Mouse (Mus musculus): ENCODE results near the gene Oip5. TPM values are rescaled to one million over a fixed set of nuclear protein-coding genes. Genes with fewer than 3 reads are reported as not detected.
"Not testable (repeated sequence)": the region's sequence is repeated elsewhere in the genome, so short reads cannot be mapped to it uniquely, and the experiment has no call there.

Oip5 gene
- polyA plus RNA-seq, 1 experiment from 2014 or later, result 26.3 TPM

DNA sequence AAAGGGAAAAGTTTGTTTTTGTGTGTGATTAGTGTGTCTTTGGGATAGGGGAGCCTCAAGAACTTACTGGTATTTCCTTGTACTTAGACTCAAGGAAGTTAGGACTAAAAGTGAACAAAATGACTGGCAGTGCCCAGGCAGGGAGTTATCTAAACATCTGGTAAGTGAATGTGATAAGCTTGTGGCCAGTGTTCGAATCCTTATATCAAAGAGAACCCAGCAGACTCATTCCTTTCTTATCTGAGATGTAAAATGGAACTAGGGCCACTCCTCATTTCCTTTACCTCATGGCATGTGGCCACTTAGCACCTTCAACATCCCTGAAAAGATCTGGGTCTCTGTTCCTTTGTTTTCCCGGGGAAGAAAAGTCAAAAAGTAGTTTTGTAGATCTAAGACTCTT is 14.4 kb downstream of the Oip5 start:
- ATAC-seq, result no peak
- Histone ChIP-seq H3K9me3 (replicated peaks) (no peaks in the 10 kb centered on the region), H3K4me2 (no peak overlapping the region), H3K27ac (no peak overlapping the region), H3K4me3 (no peak overlapping the region), H3K4me1 (peaks cover 9% of the 10 kb centered on the region; the same call in 1 of the 2 replicates), H3K27me3 (no peaks in the 10 kb centered on the region), H3K9ac (no peak overlapping the region), H3K36me3 (ENCODE audit: poor library complexity, severe bottlenecking) (peaks cover 78% of the 10 kb centered on the region)
- WGBS, result 90% methylated on average over 2 of the region's 2 CpGs

DNA sequence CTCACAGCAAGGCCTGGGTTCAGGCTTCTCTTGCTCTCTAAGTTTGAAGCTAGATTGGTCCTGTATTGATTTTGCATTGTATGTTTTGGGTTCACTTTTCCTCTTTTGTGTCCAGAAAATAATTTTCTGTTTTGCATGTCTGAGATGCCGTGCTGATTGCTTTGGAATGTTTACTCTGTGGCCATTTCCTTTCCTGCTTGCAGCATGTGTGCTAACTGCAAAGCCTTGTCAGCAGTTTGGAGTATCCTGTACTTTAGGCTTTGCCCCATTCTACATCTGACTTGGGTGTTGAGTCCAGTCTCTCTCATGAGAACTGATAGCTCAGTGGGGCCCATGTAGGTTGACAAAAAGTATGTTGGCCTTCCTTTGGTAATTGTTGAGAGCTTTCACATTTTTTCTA is 15.8 kb downstream of the Oip5 start:
- Histone ChIP-seq H3K27me3 (no peaks in the 10 kb centered on the region), H3K27ac (no peak overlapping the region), H3K4me3 (no peak overlapping the region), H3K4me1 (peaks cover 14% of the 10 kb centered on the region), H3K36me3 (ENCODE audit: poor library complexity, severe bottlenecking) (peaks cover 76% of the 10 kb centered on the region), H3K9ac (no peak overlapping the region), H3K4me2 (no peak overlapping the region), H3K9me3 (replicated peaks) (no peaks in the 10 kb centered on the region)
- ATAC-seq, result no peak
- 91% methylated on average over 1 of the region's 1 CpGs for WGBS

DNA sequence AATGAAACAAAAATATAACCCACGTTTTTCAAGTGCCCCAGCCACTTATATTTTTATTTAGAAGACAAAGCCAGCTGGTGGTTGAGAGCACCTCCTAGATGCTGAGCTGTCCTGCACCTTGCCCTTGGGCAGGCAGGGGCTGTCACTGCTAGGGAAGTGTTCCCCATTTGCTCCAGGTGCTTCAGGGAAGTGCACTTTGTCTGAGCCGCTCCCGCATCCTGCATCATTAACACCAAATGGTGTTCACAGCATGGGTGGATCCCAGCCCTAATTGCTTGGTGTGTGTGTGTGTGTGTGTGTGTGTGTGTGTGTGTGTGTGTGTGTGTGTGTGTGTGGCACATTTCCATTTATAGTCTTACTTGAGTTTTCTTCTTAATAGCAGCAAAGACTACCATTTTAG is 16.7 kb downstream of the Oip5 start:
- WGBS, result 67% methylated on average over 3 of the region's 3 CpGs
- not testable (repeated sequence) for ATAC-seq; H3K4me2 ChIP-seq; H3K9me3 ChIP-seq (replicated peaks); H3K27me3 ChIP-seq; H3K27ac ChIP-seq; H3K4me3 ChIP-seq; H3K9ac ChIP-seq
- H3K36me3 ChIP-seq (ENCODE audit: poor library complexity, severe bottlenecking), result peaks cover 79% of the 10 kb centered on the region
- peaks cover 20% of the 10 kb centered on the region for H3K4me1 ChIP-seq

DNA sequence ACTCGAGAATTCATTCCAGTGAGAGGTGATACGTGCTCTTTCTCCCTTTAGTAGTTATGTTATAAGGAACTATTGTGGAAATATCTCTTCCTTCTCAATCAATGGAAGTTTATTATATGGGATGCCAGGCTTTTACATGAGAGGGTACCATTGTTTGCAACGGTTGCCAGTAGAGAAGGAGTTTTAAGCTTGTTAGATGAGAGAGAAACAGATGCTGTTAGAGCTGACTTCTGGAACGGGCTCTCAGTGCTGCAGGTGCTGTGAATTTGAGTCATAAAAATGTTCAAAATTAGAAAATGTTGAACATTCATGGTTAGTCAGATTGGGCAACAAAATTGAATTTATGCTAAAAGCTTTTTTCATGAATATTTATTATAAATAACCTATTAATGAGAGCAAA is 17.2 kb downstream of the Oip5 start:
- Histone ChIP-seq H3K9ac (no peak overlapping the region), H3K27me3 (no peaks in the 10 kb centered on the region), H3K9me3 (replicated peaks) (no peaks in the 10 kb centered on the region), H3K4me2 (no peak overlapping the region), H3K27ac (no peak overlapping the region), H3K4me1 (peaks cover 25% of the 10 kb centered on the region), H3K36me3 (ENCODE audit: poor library complexity, severe bottlenecking) (peaks cover 78% of the 10 kb centered on the region), H3K4me3 (no peak overlapping the region)
- 85% methylated on average over 4 of the region's 4 CpGs for WGBS
- ATAC-seq, result no peak

DNA sequence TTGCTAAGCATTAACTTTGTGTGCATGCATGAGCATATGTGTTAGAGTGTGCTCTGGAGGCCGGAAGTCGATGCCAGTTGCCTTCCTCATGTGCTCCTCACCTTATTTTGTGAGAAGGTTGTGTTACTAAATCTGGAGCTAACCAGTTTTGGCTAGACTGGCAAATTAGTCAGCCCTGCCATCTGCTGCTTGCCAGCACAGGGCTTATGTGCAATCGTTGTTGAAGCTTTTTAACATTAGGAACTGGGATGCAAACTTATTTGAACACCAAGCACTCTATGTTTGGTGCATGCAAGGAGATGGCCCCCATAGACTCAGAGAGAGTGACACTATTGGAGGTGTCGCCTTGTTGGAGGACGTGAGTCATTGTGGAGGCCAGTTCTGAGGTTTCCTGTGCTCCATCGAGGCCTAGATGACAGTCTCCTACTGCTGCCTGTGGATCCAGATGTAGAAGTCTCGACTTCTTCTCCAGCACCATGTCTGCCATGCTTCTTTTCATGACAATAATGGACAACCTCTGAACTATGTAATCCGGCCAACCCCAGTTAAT is 21.4 kb downstream of the Oip5 start:
- H3K9ac ChIP-seq, result no peak overlapping the region
- H3K4me3 ChIP-seq, result no peak overlapping the region
- H3K4me2 ChIP-seq, result no peak overlapping the region
- H3K36me3 ChIP-seq (ENCODE audit: poor library complexity, severe bottlenecking), result peaks cover 50% of the 10 kb centered on the region
- no peak for ATAC-seq
- no peak overlapping the region for H3K27ac ChIP-seq
- WGBS, result 88% methylated on average over 8 of the region's 8 CpGs
- H3K27me3 ChIP-seq, result no peaks in the 10 kb centered on the region
- H3K4me1 ChIP-seq, result peaks cover 39% of the 10 kb centered on the region
- no peaks in the 10 kb centered on the region for H3K9me3 ChIP-seq (replicated peaks)

DNA sequence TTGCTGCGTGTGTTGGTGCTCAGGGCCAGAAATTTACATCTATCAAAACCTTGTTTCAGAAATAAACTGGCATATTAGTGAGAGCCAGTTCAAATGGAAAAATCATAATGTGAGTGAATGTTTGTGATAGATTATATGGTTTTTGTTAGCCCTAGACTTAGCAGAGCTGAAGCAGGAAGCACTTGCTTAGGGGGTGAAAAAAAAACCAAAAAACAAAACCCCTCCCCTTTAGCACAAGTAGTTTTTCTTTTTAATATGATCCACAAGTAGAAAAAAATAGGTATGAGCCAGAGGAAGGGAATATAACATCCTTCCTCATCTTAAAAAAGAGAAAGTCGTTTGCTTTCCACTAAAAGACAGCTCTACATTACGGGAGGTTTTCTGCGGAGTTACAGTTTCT is 23.0 kb downstream of the Oip5 start:
- ATAC-seq, result no peak
- H3K9ac ChIP-seq, result peak overlapping the region; percentile 97
- H3K9me3 ChIP-seq (replicated peaks), result no peaks in the 10 kb centered on the region
- peak overlapping the region; percentile 77 for H3K4me2 ChIP-seq
- WGBS, result 55% methylated on average over 4 of the region's 4 CpGs
- peaks cover 30% of the 10 kb centered on the region for H3K4me1 ChIP-seq
- no peak overlapping the region for H3K27ac ChIP-seq
- H3K36me3 ChIP-seq (ENCODE audit: poor library complexity, severe bottlenecking), result peaks cover 47% of the 10 kb centered on the region
- no peaks in the 10 kb centered on the region for H3K27me3 ChIP-seq
- peak overlapping the region; percentile 99 for H3K4me3 ChIP-seq

DNA sequence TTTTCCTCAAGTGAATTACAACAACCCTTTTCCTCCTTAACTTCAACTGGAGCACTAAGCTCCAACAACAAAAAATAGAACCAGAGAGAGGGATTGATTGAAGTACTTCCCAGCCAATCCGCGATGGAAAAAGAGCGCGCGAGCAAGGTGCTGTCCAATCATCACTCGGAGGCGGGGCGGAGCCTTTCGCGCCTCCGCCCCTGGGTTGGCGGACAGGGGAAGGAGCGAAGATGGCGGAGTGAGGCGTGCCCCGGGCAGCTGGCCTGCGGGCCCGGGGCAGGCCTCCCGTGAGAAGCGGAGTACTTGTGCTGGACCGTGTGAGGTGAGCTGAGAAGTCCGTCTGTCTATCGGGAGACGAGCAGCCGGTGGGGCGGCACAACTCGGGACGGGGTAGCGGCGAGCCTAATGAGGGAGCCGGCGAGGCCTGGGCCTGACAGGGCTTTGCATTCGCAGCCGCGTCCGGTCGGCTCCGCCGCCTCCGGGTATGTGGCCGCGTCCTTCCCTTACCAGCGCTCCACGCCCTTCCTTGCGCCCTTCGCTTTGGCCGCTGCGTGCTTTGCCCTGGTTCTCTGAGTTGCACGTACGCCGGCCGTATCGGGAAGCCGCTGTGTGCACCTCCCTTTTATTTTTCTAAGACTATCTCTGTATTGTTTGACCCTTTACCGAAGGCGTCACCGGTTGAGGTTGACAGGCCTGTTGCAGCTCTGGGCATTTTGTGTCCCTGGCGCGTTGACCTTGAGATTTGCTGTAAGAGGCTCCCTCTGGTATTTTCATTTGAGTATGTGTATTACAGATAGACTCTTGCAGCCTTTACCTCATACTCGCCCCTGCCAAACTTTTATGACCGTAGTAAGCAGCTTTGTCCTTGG is 23.9 kb downstream of the Oip5 start:
- H3K9ac ChIP-seq, result peak overlapping the region; percentile 97
- H3K4me3 ChIP-seq, result peak overlapping the region; percentile 99
- under 1% methylated on average over 60 of the region's 61 CpGs for WGBS
- peaks cover 37% of the 10 kb centered on the region for H3K36me3 ChIP-seq (ENCODE audit: poor library complexity, severe bottlenecking)
- peak overlapping the region; percentile 77 for H3K4me2 ChIP-seq
- no peaks in the 10 kb centered on the region for H3K27me3 ChIP-seq
- H3K9me3 ChIP-seq (replicated peaks), result no peaks in the 10 kb centered on the region
- peak; percentile 98 for ATAC-seq
- H3K27ac ChIP-seq, result peak overlapping the region; percentile 73
- H3K4me1 ChIP-seq, result peaks cover 30% of the 10 kb centered on the region

DNA sequence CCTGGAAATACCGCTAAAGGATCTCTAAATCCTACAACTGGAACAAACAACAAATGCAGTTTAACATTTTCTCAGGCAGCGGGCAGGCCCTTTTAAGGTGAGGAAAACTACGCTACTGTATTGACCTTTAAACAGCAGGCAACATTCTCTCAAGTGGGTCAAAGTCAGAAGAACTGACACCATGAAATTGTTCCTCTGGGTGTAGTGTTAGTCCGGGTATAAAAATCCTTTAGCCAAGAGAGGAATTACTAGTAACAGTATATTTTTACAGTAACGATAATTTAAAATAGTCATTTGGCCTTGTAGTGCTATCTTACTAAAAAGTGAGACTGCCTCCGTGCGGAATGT is 24.5 kb downstream of the Oip5 start:
- H3K27ac ChIP-seq, result peak overlapping the region; percentile 70; the same call in 1 of the 2 replicates
- H3K9ac ChIP-seq, result peak overlapping the region; percentile 48; the same call in 1 of the 2 replicates
- H3K4me3 ChIP-seq, result peak overlapping the region; percentile 99
- no peaks in the 10 kb centered on the region for H3K9me3 ChIP-seq (replicated peaks)
- peak overlapping the region; percentile 77 for H3K4me2 ChIP-seq
- ATAC-seq, result peak; percentile 37
- peaks cover 30% of the 10 kb centered on the region for H3K4me1 ChIP-seq
- 11% methylated on average over 7 of the region's 7 CpGs for WGBS
- H3K27me3 ChIP-seq, result no peaks in the 10 kb centered on the region
- peaks cover 31% of the 10 kb centered on the region for H3K36me3 ChIP-seq (ENCODE audit: poor library complexity, severe bottlenecking)

DNA sequence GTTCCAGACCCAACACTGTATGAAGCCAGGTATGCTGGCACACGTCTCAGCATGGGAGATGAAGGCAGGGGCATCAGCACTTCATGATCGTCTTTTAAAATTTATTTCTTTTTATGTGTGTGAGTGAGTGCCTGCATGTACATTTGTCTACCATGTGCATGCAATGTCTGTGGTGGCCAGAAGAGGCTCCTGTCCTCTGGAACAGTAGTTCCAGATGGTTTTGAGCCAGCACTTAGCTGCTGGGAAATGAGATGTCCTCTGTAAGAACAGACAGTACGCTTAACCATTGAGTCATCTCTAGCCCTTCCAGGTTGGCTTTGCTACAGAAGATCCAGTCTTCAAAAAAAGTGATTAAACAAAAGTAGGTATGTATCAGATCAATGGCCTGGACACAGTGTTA is 27.0 kb downstream of the Oip5 start:
- no peak for ATAC-seq
- H3K4me1 ChIP-seq, result peaks cover 16% of the 10 kb centered on the region
- no peak overlapping the region for H3K4me2 ChIP-seq
- H3K27me3 ChIP-seq, result no peaks in the 10 kb centered on the region
- 91% methylated on average over 3 of the region's 3 CpGs for WGBS
- no peak overlapping the region for H3K27ac ChIP-seq
- peaks cover 10% of the 10 kb centered on the region for H3K36me3 ChIP-seq (ENCODE audit: poor library complexity, severe bottlenecking)
- no peak overlapping the region for H3K9ac ChIP-seq
- H3K9me3 ChIP-seq (replicated peaks), result no peaks in the 10 kb centered on the region
- no peak overlapping the region for H3K4me3 ChIP-seq

DNA sequence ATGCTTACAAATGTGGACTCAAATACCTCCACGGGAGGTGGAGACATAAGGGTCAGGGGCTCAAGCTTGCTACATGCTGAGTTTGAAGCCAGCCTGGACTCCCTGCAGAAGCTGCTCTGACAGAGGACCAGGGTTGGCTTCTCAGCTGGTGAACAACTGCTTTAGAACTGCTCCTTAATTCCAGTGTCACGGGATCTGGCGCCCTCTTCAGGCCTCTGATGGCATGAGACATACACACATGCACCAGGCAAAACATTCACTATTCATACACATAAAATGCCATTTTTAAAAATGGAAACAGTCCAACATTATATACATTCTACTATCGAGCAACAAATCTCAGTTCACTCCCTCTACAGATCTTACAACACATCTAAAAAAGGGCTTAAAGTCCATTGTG is 30.9 kb downstream of the Oip5 start:
- ATAC-seq, result no peak
- 12% methylated on average over 4 of the region's 4 CpGs for WGBS

DNA sequence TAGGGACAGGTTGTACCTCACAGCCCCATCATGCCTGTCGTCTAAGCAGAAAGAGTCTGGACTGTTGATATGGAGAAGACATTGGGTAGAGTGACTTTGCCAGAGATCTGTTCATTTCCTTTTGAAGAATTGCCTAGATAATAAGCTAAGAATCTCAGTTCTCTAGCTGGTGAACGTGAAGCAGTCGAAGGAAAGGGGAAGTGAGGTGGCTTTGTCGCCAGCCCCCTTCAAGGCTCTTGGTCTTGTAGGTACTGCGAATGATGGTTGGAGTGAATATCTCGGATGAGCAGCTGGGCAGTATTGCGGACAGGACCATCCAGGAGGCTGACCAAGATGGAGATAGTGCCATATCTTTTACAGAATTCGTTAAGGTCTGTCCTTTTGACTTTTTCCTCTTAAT is 34.0 kb downstream of the Oip5 start:
- WGBS, result 91% methylated on average over 8 of the region's 8 CpGs
- Histone ChIP-seq H3K9ac (no peak overlapping the region), H3K36me3 (ENCODE audit: poor library complexity, severe bottlenecking) (no peaks in the 10 kb centered on the region; the same call in 1 of the 2 replicates), H3K4me2 (no peak overlapping the region), H3K27ac (no peak overlapping the region), H3K4me1 (no peaks in the 10 kb centered on the region), H3K27me3 (no peaks in the 10 kb centered on the region), H3K9me3 (replicated peaks) (no peaks in the 10 kb centered on the region), H3K4me3 (no peak overlapping the region)
- no peak for ATAC-seq

More for the DNA sequence above, 30.9 kb downstream of the Oip5 start:
- Histone ChIP-seq H3K27me3 (no peaks in the 10 kb centered on the region), H3K36me3 (ENCODE audit: poor library complexity, severe bottlenecking) (peaks cover 8% of the 10 kb centered on the region), H3K27ac (no peak overlapping the region), H3K9me3 (replicated peaks) (no peaks in the 10 kb centered on the region), H3K9ac (no peak overlapping the region), H3K4me2 (no peak overlapping the region), H3K4me1 (no peaks in the 10 kb centered on the region), H3K4me3 (no peak overlapping the region)

DNA sequence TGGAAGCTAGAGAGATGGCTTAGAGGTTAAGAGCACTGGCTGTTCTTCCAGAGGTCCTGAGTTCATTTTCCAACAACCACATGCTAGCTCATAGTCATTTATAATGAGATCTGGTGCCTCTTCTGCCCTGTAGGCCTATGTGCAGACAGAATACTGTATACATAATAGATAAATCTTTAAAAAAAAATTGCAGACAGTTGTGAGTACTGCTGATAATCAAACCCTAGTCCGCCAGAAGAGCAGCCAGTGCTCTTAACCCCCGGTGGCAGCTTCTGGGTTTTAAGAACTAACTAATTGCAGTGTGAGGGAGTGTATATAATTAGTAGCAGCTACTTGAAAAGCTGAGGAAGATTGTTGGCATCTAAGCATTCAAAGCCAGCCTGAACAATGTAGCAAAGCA is 34.8 kb downstream of the Oip5 start:
- H3K27ac ChIP-seq, result no peak overlapping the region
- H3K4me2 ChIP-seq, result no peak overlapping the region
- no peak overlapping the region for H3K9ac ChIP-seq
- H3K36me3 ChIP-seq (ENCODE audit: poor library complexity, severe bottlenecking), result no peaks in the 10 kb centered on the region; the same call in 1 of the 2 replicates
- WGBS, result 39% methylated on average over 2 of the region's 2 CpGs
- no peaks in the 10 kb centered on the region for H3K27me3 ChIP-seq
- no peak overlapping the region for H3K4me3 ChIP-seq
- no peaks in the 10 kb centered on the region for H3K9me3 ChIP-seq (replicated peaks)
- H3K4me1 ChIP-seq, result no peaks in the 10 kb centered on the region
- ATAC-seq, result no peak
